Mouse (Mus musculus): Measurements from ENCODE around the gene Mlf2. TPM values are rescaled to one million over a fixed set of nuclear protein-coding genes. Genes with fewer than 3 reads are reported as not detected.
A peak's percentile ranks its signal among the peaks of the same experiment; 100 is the strongest.
"Not testable (repeated sequence)": the region's sequence is repeated elsewhere in the genome, so short reads cannot be mapped to it uniquely, and the experiment has no call there.

The Mlf2 gene
- total and polyA plus RNA-seq, 3 experiments = 116 to 203 (median 124) TPM

GRCm38 (mm10) chr6:124890997-124891396, 40.2 kb upstream of the Mlf2 start:
- H3K4me3 ChIP-seq (replicated peaks in 1 of 3; ENCODE audit: low read depth in 2 of 3, low read length in 2 of 3, poor library complexity in 1 of 3) = no peak overlapping the region
- H3K79me2 ChIP-seq (replicated peaks; ENCODE audit: control insufficient read depth, extremely low read depth, insufficient read depth, poor library complexity, severe bottlenecking) = no peaks in the 10 kb centered on the region
- TF ChIP-seq SIN3A (IDR thresholded peaks at IDR 0.05; ENCODE audit: low read length) (no peak), ZMIZ1 (IDR thresholded peaks at IDR 0.05; ENCODE audit: low read depth, low read length) (no peak), UBTF (IDR thresholded peaks at IDR 0.05; ENCODE audit: low read depth, low read length) (no peak), MAFK (IDR thresholded peaks at IDR 0.05; ENCODE audit: insufficient replicate concordance, low read length) (peak; percentile 66; the same call in 1 of the 2 replicates)
- no peak for DNase-seq (ENCODE audit: extremely low read depth)
- H3K9me3 ChIP-seq (replicated peaks; ENCODE audit: low read length) = peaks cover 3% of the 10 kb centered on the region
- no peaks in the 10 kb centered on the region for H3K36me3 ChIP-seq (replicated peaks in 1 of 2; ENCODE audit: control insufficient read depth in 1 of 2, insufficient read depth in 1 of 2, low read length in 1 of 2)
- H3K9ac ChIP-seq (ENCODE audit: insufficient read depth, low read depth) = no peak overlapping the region
- dilution Hi-C loops (cut with MboI; ENCODE audit: extremely low pct_ligation_motif_present, extremely low pct_unique_long_range_greater_than_20kb, low sequenced_read_pairs) (no loop called here), in situ Hi-C loops (cut with MboI; ENCODE audit: low pct_ligation_motif_present, low pct_unique_long_range_greater_than_20kb, low sequenced_read_pairs) (no loop called here)
- H3K27ac ChIP-seq (ENCODE audit: insufficient read depth, low read depth) = no peak overlapping the region
- peaks cover 5 to 49% of the 10 kb centered on the region in 2 experiments for H3K4me1 ChIP-seq (ENCODE audit: control insufficient read depth in 1 of 2, insufficient read depth in 2 of 2)
- no peaks in the 10 kb centered on the region for H3K27me3 ChIP-seq (replicated peaks)
- H3K4me2 ChIP-seq (ENCODE audit: insufficient read depth, low read depth, poor library complexity, severe bottlenecking) = no peak overlapping the region

- H3K9me3 ChIP-seq (replicated peaks; ENCODE audit: low read length); in situ Hi-C loops (cut with MboI; ENCODE audit: low pct_ligation_motif_present, low pct_unique_long_range_greater_than_20kb, low sequenced_read_pairs); H3K36me3 ChIP-seq (replicated peaks in 1 of 2; ENCODE audit: control insufficient read depth in 1 of 2, insufficient read depth in 1 of 2, low read length in 1 of 2); H3K79me2 ChIP-seq (replicated peaks; ENCODE audit: control insufficient read depth, extremely low read depth, insufficient read depth, poor library complexity, severe bottlenecking); H3K4me2 ChIP-seq (ENCODE audit: insufficient read depth, low read depth, poor library complexity, severe bottlenecking); dilution Hi-C loops (cut with MboI; ENCODE audit: extremely low pct_ligation_motif_present, extremely low pct_unique_long_range_greater_than_20kb, low sequenced_read_pairs); H3K27me3 ChIP-seq (replicated peaks); H3K4me3 ChIP-seq (replicated peaks in 1 of 3; ENCODE audit: low read depth in 2 of 3, low read length in 2 of 3, poor library complexity in 1 of 3): not testable (repeated sequence)
- peak overlapping the region; percentile 70 for H3K27ac ChIP-seq (ENCODE audit: insufficient read depth, low read depth)
- TF ChIP-seq JUND (conservative IDR thresholded peaks at IDR 0.05; ENCODE audit: low read depth, low read length) (peak; percentile 41; the same call in 1 of the 2 replicates), TCF12 (IDR thresholded peaks at IDR 0.05; ENCODE audit: low read depth, low read length) (0 out of 2 replicates have a peak, but pooled peaks have one; percentile 32), ELF1 (IDR thresholded peaks at IDR 0.05; ENCODE audit: low read depth, low read length) (peak; percentile 81), ETS1 (conservative IDR thresholded peaks at IDR 0.05; ENCODE audit: low read depth, low read length) (peak; percentile 49; the same call in 1 of the 2 replicates), EP300 (IDR thresholded peaks at IDR 0.05; ENCODE audit: low read length) (peak; percentile 70), JUN (IDR thresholded peaks at IDR 0.05; ENCODE audit: insufficient read depth, low read depth, low read length) (peak; percentile 30; the same call in 1 of the 2 replicates), IRF4 (IDR thresholded peaks at IDR 0.05; ENCODE audit: low read depth, low read length) (peak; percentile 72), MEF2A (IDR thresholded peaks at IDR 0.05; ENCODE audit: borderline replicate concordance, low read depth, low read length) (peak; percentile 97)
- peaks cover 8 to 70% of the 10 kb centered on the region in 2 experiments for H3K4me1 ChIP-seq (ENCODE audit: control insufficient read depth in 1 of 2, insufficient read depth in 2 of 2)
- 0 out of 2 replicates have a peak overlapping the region, but pooled peaks have one; percentile 36 for H3K9ac ChIP-seq (ENCODE audit: insufficient read depth, low read depth)
- DNase-seq (ENCODE audit: extremely low read depth) = peak; percentile 74
Observed at GRCm38 (mm10) chr6:124894113-124894512, 37.1 kb upstream of the Mlf2 start.

- dilution Hi-C loops (cut with MboI; ENCODE audit: extremely low pct_ligation_motif_present, extremely low pct_unique_long_range_greater_than_20kb, low sequenced_read_pairs) (no loop called here), in situ Hi-C loops (cut with MboI; ENCODE audit: low pct_ligation_motif_present, low pct_unique_long_range_greater_than_20kb, low sequenced_read_pairs) (no loop called here)
- Histone ChIP-seq H3K4me3 (replicated peaks in 1 of 3; ENCODE audit: low read depth in 2 of 3, low read length in 2 of 3, poor library complexity in 1 of 3) (no peak overlapping the region), H3K9me3 (replicated peaks; ENCODE audit: low read length) (no peaks in the 10 kb centered on the region), H3K79me2 (replicated peaks; ENCODE audit: control insufficient read depth, extremely low read depth, insufficient read depth, poor library complexity, severe bottlenecking) (no peaks in the 10 kb centered on the region), H3K36me3 (replicated peaks in 1 of 2; ENCODE audit: control insufficient read depth in 1 of 2, insufficient read depth in 1 of 2, low read length in 1 of 2) (no peaks in the 10 kb centered on the region), H3K9ac (ENCODE audit: insufficient read depth, low read depth) (no peak overlapping the region), H3K27me3 (replicated peaks) (no peaks in the 10 kb centered on the region), H3K4me1 (ENCODE audit: control insufficient read depth in 1 of 2, insufficient read depth in 2 of 2) (peaks cover 26 to 86% of the 10 kb centered on the region in 2 experiments), H3K27ac (ENCODE audit: insufficient read depth, low read depth) (no peak overlapping the region), H3K4me2 (ENCODE audit: insufficient read depth, low read depth, poor library complexity, severe bottlenecking) (no peak overlapping the region)
- TF ChIP-seq POLR2AphosphoS2 (IDR thresholded peaks at IDR 0.05; ENCODE audit: low read depth, low read length) = no peak
- peak; percentile 64 for TF ChIP-seq EP300 (IDR thresholded peaks at IDR 0.05; ENCODE audit: low read length)
- TF ChIP-seq ETS1 (conservative IDR thresholded peaks at IDR 0.05; ENCODE audit: low read depth, low read length) = peak; percentile 40; the same call in 1 of the 2 replicates
- no peak for TF ChIP-seq GABPA (IDR thresholded peaks at IDR 0.05; ENCODE audit: insufficient replicate concordance, low read depth, low read length)
- TF ChIP-seq JUND (conservative IDR thresholded peaks at IDR 0.05; ENCODE audit: low read depth, low read length) = no peak
- TF ChIP-seq MYC (IDR thresholded peaks at IDR 0.05; ENCODE audit: low read depth, low read length) = no peak
- peak; percentile 72 for TF ChIP-seq BHLHE40 (IDR thresholded peaks at IDR 0.05; ENCODE audit: low read depth, low read length)
- TF ChIP-seq ZNF384 (IDR thresholded peaks at IDR 0.05; ENCODE audit: low read depth, low read length) = peak; percentile 80
- TF ChIP-seq MAX (IDR thresholded peaks at IDR 0.05; ENCODE audit: low read length) = 0 out of 2 replicates have a peak, but pooled peaks have one; percentile 22
- DNase-seq (ENCODE audit: extremely low read depth) = peak; percentile 60
Observed at GRCm38 (mm10) chr6:124898359-124898758, 32.8 kb upstream of the Mlf2 start.

Measured in CH12.LX (cell line).